Mouse (Mus musculus): ENCODE results near the gene Ttf1. TPM values are rescaled to one million over a fixed set of nuclear protein-coding genes. Genes with fewer than 3 reads are reported as not detected.
"Not testable (repeated sequence)": the region's sequence is repeated elsewhere in the genome, so short reads cannot be mapped to it uniquely, and the experiment has no call there.

Ttf1 gene
- polyA plus RNA-seq, 1 experiment from 2014 or later, result 13.5 TPM

DNA sequence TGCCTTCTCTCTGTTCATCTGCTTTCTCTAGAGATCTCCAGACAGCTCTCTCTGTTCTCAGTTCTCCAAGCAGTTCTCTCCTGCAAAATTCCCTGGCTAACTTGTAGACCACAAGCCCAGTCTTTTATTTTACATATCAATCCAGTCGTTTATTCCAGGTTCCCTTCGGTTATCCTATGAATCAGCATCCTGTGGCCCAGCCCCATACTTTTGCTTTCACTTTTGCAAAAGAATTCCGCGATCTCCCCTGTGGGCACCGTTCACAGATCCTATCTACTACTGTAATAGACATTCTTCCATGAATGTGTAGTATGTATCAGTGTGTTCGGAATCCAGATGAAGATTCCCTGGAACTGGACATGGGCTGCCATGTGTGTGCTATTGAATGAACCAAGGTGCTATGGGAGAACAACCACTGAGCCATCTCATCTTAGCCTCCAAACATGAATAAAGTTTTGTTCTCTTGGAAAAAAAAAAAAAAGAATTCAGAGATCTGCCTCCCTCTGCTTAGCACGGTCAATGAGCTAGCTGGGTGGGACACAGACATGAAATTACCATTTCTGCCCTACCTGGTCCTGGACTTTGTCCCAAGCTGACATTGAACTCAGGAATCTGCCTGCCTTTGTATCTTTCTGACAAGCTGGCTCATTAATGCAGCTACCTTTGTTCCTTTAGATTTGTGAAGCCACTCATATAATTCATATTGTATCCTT is 40.9 kb downstream of the Ttf1 start:
- Histone ChIP-seq H3K36me3 (no peaks in the 10 kb centered on the region), H3K27ac (no peak overlapping the region), H3K9ac (no peak overlapping the region), H3K4me3 (no peak overlapping the region), H3K9me3 (no peaks in the 10 kb centered on the region), H3K27me3 (replicated peaks) (no peaks in the 10 kb centered on the region), H3K4me2 (replicated peaks) (no peak overlapping the region), H3K4me1 (peaks cover 3% of the 10 kb centered on the region; the same call in 1 of the 2 replicates)
- ATAC-seq (ENCODE audit: low FRiP score, low read depth), result no peak
- WGBS, result 77% methylated on average over 7 of the region's 7 CpGs

GRCm38 (mm10) chr2:29102416-29103377 is 42.6 kb downstream of the Ttf1 start:
- not testable (repeated sequence) for H3K4me3 ChIP-seq; H3K36me3 ChIP-seq; H3K9ac ChIP-seq; H3K27me3 ChIP-seq (replicated peaks); H3K4me2 ChIP-seq (replicated peaks); ATAC-seq (ENCODE audit: low FRiP score, low read depth); H3K27ac ChIP-seq; H3K4me1 ChIP-seq; H3K9me3 ChIP-seq
- 92% methylated on average over 9 of the region's 10 CpGs for WGBS

DNA sequence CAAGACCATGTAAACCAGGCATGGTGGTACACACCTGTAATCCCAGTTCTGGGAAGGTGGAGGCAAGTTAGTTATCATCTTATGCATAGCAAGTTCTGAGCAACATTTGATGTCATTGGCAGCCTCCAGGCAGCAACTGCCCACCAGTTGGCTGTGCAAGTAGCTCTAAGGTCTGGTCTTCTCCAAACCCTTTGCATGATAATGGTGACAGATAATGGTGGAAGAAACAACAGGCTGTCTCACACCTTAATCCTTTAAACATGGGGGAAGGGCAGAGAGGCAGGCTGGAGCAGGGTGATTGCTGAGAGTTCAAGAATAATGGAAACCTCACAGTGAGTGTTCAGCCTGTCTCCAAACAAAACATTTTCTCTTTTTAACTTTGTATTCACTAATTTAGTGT is 60.9 kb downstream of the Ttf1 start:
- Histone ChIP-seq H3K9me3 (no peaks in the 10 kb centered on the region), H3K4me3 (no peak overlapping the region), H3K4me1 (peaks cover under 1% of the 10 kb centered on the region; the same call in 1 of the 2 replicates), H3K4me2 (replicated peaks) (no peak overlapping the region), H3K9ac (no peak overlapping the region), H3K27me3 (replicated peaks) (no peaks in the 10 kb centered on the region), H3K27ac (no peak overlapping the region), H3K36me3 (no peaks in the 10 kb centered on the region)
- no peak for ATAC-seq (ENCODE audit: low FRiP score, low read depth)

- Histone ChIP-seq H3K9me3 (no peaks in the 10 kb centered on the region), H3K36me3 (peaks cover 7% of the 10 kb centered on the region; the same call in 1 of the 2 replicates), H3K4me2 (replicated peaks) (no peak overlapping the region), H3K9ac (no peak overlapping the region), H3K27ac (no peak overlapping the region), H3K4me3 (no peak overlapping the region), H3K27me3 (replicated peaks) (no peaks in the 10 kb centered on the region), H3K4me1 (peaks cover 10% of the 10 kb centered on the region; the same call in 1 of the 2 replicates)
- WGBS, result 77% methylated on average over 3 of the region's 3 CpGs
- ATAC-seq (ENCODE audit: low FRiP score, low read depth), result no peak
Measured at GRCm38 (mm10) chr2:29122446-29122845, 62.4 kb downstream of the Ttf1 start.

DNA sequence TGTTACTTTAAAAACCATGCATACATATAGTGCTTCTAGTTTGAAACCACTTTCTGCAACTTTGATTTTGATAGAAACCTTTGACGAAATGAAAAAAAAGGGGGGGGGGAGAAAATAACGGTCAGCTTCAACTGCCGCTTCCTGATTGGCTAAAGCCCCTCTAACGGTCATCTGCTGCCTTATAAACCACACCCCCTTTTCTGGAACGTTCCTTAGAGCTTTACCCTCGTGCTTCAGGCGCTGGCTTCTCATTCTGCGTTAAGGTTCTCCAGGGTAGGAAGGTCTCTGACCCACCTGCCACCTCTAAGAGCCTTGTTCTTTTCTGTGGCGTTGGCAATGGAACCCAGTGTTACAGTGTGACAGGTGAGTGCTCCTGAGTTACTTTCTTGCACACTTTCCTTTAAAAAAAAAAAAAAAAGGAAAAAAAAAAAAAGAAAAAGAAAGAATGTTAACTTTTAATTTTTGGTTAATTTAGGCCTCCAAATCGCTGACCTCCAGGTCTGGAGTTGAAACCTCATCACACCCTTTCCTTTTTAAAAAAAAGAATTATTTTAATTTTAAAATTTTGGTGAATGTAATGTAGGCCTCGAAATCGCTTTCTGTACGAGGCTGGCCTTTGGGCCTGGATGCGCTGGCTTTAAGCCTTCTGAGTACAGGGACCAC is 64.0 kb downstream of the Ttf1 start, which contains the start of gene Setx:
Gene Setx, plus strand, starts transcription at position 275 of the 663 bp plus-strand sequence.
- Histone ChIP-seq H3K9ac (peak within 1 kb of the TSS; percentile 83), H3K4me2 (replicated peaks) (peak within 1 kb of the TSS; percentile 79), H3K4me3 (peak within 1 kb of the TSS; percentile 76), H3K9me3 (no peaks in the 10 kb centered on the region), H3K27ac (peak within 1 kb of the TSS; percentile 89), H3K36me3 (peaks cover 16% of the 10 kb centered on the region), H3K4me1 (peaks cover 10% of the 10 kb centered on the region; the same call in 1 of the 2 replicates), H3K27me3 (replicated peaks) (no peaks in the 10 kb centered on the region)
- no peak for ATAC-seq (ENCODE audit: low FRiP score, low read depth)
- WGBS, result 68% methylated on average over 14 of the region's 14 CpGs

GRCm38 (mm10) chr2:29124571-29124935 is 64.5 kb downstream of the Ttf1 start:
- no peaks in the 10 kb centered on the region for H3K9me3 ChIP-seq
- H3K4me2 ChIP-seq (replicated peaks), result peak overlapping the region; percentile 79
- 2% methylated on average over 23 of the region's 24 CpGs for WGBS
- peak overlapping the region; percentile 89; the same call in 1 of the 2 replicates for H3K27ac ChIP-seq
- no peak for ATAC-seq (ENCODE audit: low FRiP score, low read depth)
- H3K4me3 ChIP-seq, result peak overlapping the region; percentile 76
- H3K9ac ChIP-seq, result peak overlapping the region; percentile 83
- H3K36me3 ChIP-seq, result peaks cover 20% of the 10 kb centered on the region
- peaks cover 10% of the 10 kb centered on the region; the same call in 1 of the 2 replicates for H3K4me1 ChIP-seq
- no peaks in the 10 kb centered on the region for H3K27me3 ChIP-seq (replicated peaks)

DNA sequence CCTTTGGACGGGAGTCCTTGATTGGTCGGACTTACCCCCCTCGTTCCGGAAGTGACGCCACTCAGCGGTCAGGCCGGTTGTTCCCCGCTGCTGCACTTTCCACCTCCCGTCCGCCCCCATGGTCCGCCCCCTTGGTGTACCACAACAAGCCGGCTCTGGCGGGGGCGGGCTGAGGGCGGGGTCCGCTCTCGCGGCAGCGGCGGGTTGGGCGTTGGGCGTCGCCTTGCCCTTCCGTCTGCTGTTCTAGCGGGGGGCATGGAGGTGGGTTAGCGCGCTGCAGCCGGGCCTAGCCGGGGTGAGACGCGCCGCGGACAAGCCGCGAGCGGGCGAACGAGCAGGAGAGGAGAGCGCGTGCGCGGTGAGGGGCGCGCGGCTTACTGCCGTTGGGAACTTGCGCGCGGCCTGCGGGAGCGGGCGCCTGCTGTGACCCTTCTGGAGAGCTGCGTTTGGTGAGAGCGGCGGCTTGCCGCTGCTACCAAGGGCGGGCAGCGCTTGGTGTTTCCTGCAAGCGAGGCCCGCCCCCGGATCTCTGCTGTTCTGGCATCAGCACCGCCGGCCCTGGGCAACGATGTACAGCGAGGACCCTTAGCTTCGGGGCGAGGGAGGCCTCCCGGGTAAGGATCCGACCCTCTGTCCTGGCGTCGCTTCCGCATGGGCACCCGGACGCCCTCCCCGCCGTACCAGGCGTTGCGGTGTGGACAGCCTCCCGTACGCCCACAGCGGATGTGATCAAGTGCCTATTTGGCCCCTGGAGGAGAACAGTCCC is 65.1 kb downstream of the Ttf1 start:
- peaks cover 10% of the 10 kb centered on the region; the same call in 1 of the 2 replicates for H3K4me1 ChIP-seq
- peak; percentile 99 for ATAC-seq (ENCODE audit: low FRiP score, low read depth)
- peak overlapping the region; percentile 79 for H3K4me2 ChIP-seq (replicated peaks)
- no peaks in the 10 kb centered on the region for H3K27me3 ChIP-seq (replicated peaks)
- WGBS, result under 1% methylated on average over 81 of the region's 81 CpGs
- peak overlapping the region; percentile 83 for H3K9ac ChIP-seq
- H3K27ac ChIP-seq, result peak overlapping the region; percentile 89
- peak overlapping the region; percentile 76 for H3K4me3 ChIP-seq
- no peaks in the 10 kb centered on the region for H3K9me3 ChIP-seq
- H3K36me3 ChIP-seq, result peaks cover 25% of the 10 kb centered on the region

DNA sequence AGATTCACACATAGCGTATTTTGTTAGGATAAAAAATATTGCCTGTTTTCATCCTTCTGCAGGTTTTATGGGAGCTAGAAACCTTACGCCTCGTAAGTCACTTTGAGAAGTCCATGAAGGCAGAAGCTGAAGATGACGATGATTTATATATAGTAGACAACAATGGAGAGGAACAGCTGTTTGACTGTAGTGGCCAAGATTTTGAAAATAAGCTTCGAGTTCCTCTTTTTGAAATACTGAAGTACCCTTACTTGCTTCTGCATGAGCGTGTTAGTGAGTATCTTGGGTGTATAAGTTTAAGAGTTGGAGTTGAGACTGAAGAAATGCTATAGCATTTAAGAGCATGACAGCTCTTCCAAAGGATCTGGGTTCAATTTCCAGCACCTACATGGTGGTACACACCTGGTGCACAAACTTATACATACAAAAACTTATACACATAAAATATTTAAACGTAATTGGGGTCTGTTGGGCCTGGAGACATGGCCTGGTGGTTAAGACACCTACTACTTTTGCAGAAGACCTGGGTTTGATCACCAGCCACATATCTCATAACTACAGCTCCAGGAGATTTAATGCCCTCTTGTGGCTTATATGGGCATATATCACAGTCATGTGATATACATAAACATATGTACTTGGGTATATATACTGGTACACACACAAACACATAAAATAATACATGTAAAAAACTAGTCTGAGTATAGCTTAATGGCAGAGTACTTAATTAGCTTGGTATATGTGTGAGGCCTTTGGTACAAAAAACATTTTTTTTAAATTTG is 70.2 kb downstream of the Ttf1 start:
- Histone ChIP-seq H3K4me3 (no peak overlapping the region), H3K27ac (no peak overlapping the region), H3K9me3 (no peaks in the 10 kb centered on the region), H3K27me3 (replicated peaks) (no peaks in the 10 kb centered on the region), H3K4me2 (replicated peaks) (no peak overlapping the region), H3K4me1 (peaks cover 10% of the 10 kb centered on the region; the same call in 1 of the 2 replicates), H3K9ac (no peak overlapping the region), H3K36me3 (peaks cover 51% of the 10 kb centered on the region)
- no peak for ATAC-seq (ENCODE audit: low FRiP score, low read depth)
- WGBS, result 96% methylated on average over 7 of the region's 7 CpGs

GRCm38 (mm10) chr2:29135161-29135560 is 75.1 kb downstream of the Ttf1 start:
- no peak overlapping the region for H3K27ac ChIP-seq
- H3K4me2 ChIP-seq (replicated peaks), result no peak overlapping the region
- H3K4me3 ChIP-seq, result no peak overlapping the region
- no peaks in the 10 kb centered on the region for H3K9me3 ChIP-seq
- peaks cover 53% of the 10 kb centered on the region for H3K36me3 ChIP-seq
- H3K4me1 ChIP-seq, result no peaks in the 10 kb centered on the region
- no peak for ATAC-seq (ENCODE audit: low FRiP score, low read depth)
- no peaks in the 10 kb centered on the region for H3K27me3 ChIP-seq (replicated peaks)
- H3K9ac ChIP-seq, result no peak overlapping the region
